Mouse (Mus musculus) neural tube, embryonic 12.5 days (tissue): ENCODE results near the gene Lypd4. TPM values are rescaled to one million over a fixed set of nuclear protein-coding genes. Genes with fewer than 3 reads are reported as not detected.
"Not testable (repeated sequence)": the region's sequence is repeated elsewhere in the genome, so short reads cannot be mapped to it uniquely, and the experiment has no call there.

ENCODE experiments used
- ATAC-seq: fragments of 200-750 bp; cut with Nextera tagmentation; 2 replicates; pipeline ENCODE4 v1.8.0; 2017; ENCODE audit warnings: low read depth, mild to moderate bottlenecking, moderate TSS enrichment, moderate library complexity; ENCODE audit not compliant: low FRiP score
- H3K27ac ChIP-seq: fragments of 300-500 bp; sonication (generic); 2 replicates; pipeline ENCODE4 v1.5.1; 2016
- H3K27me3 ChIP-seq: fragments of 300-500 bp; sonication (generic); replicated peaks from 2 replicates; pipeline ENCODE4 v1.6.1; 2016; ENCODE audit warnings: mild to moderate bottlenecking
- H3K36me3 ChIP-seq: fragments of 300-500 bp; sonication (generic); 2 replicates; pipeline ENCODE4 v1.6.1; 2016; ENCODE audit warnings: mild to moderate bottlenecking
- H3K4me1 ChIP-seq: fragments of 300-500 bp; sonication (generic); 2 replicates; pipeline ENCODE4 v1.6.1; 2016
- H3K4me2 ChIP-seq: fragments of 300-500 bp; sonication (generic); replicated peaks from 2 replicates; pipeline ENCODE4 v1.6.1; 2016; ENCODE audit warnings: mild to moderate bottlenecking
- H3K4me3 ChIP-seq: fragments of 300-500 bp; sonication (generic); 2 replicates; pipeline ENCODE4 v1.5.1; 2016
- H3K9ac ChIP-seq: fragments of 300-500 bp; sonication (generic); 2 replicates; pipeline ENCODE4 v1.6.1; 2016; ENCODE audit warnings: mild to moderate bottlenecking
- H3K9me3 ChIP-seq: fragments of 300-500 bp; sonication (generic); 2 replicates; pipeline ENCODE4 v1.6.1; 2016; ENCODE audit warnings: mild to moderate bottlenecking
- WGBS: fragments of 180-500 bp; shearing (Covaris S2); methylation state at CpG from one replicate; pipeline ENCODE4 v1.1.7; 2016; 5-methylcytosine and 5-hydroxymethylcytosine counted together
- polyA plus RNA-seq: library from polyadenylated mRNA; unstranded; fragments of >200 nt; fragmentation: Nextera tagmentation; extraction: Ambion mirVana; gene quantifications from 2 replicates; pipeline ENCODE4 v1.2.1, GENCODE M21; 2016

Gene Lypd4
- polyA plus RNA-seq, 1 experiment from 2014 or later, result not detected

DNA sequence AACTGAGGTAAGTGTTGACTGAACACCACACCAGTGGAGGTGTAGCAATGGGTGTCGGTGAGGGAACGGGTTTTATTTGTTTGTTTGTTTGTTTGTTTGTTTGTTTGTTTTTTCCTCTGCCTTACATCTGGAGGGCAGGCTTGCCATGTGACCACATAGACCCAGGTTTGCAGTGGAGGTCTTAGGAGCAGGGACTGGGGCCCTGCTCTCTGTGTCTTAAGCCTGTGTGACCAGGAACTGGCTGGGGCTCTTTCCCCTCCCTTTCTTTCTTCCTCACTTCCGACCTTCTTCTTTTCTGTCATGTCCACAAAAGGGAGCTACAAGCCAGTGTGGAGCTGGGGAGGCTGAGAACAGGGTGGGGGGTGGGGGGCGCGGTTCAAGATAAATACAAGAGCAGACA is 28.2 kb upstream of the Lypd4 start:
- WGBS, result 78% methylated on average over 5 of the region's 5 CpGs
- Histone ChIP-seq H3K27ac (no peak overlapping the region), H3K36me3 (no peaks in the 10 kb centered on the region), H3K4me1 (peaks cover 2% of the 10 kb centered on the region; the same call in 1 of the 2 replicates), H3K4me2 (no peak overlapping the region), H3K4me3 (no peak overlapping the region), H3K9ac (no peak overlapping the region), H3K27me3 (no peaks in the 10 kb centered on the region), H3K9me3 (no peaks in the 10 kb centered on the region)
- ATAC-seq, result no peak

DNA sequence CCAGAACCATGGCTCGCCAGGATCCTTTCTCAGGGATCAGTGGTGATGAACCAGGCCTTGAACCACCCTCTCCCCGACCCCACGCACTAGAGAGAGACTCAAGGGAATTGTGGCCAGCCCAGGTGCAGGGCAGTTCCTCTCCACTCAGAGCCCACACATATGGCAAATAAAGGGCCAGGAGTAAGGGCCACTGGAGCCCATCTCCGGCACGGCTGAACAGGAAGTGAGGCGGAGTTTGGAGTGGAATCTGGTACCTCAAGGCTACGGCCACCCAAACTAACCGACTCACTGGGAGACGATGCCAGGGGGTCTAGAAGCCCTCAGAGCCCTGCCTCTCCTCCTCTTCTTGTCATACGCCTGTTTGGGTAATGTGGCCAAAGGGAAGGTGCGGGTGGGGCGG is 27.5 kb upstream of the Lypd4 start, which contains the start of gene Cd79a:
Cd79a (plus strand) TSS at position 158 of the 400 bp plus-strand sequence.
- WGBS, result 78% methylated on average over 12 of the region's 12 CpGs
- Histone ChIP-seq H3K4me3 (no peak within 1 kb of the TSS), H3K9ac (no peak within 1 kb of the TSS), H3K36me3 (no peaks in the 10 kb centered on the region), H3K27ac (no peak within 1 kb of the TSS), H3K9me3 (no peaks in the 10 kb centered on the region), H3K27me3 (no peaks in the 10 kb centered on the region), H3K4me2 (no peak within 1 kb of the TSS), H3K4me1 (no peaks in the 10 kb centered on the region)
- ATAC-seq, result no peak

DNA sequence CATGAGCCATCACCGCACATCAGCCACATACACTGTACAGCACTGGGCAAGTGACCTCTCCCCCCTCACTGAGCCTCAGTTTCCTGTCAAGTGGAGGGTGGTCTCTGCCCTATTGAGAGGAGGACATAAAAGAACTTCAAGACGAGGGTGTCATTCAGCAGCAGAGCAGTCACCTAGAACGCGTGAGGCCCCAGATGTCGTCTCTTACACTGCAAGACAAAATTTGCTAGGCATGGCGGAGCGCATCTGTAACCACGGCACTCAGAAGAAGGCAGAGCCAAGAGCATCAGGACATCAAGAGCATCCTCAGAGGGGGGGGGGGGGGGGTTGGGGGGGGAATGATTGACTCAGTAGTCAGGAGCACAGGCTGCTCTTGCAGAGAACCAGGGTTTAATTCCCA is 26.5 kb upstream of the Lypd4 start:
- Histone ChIP-seq H3K36me3 (peaks cover 7% of the 10 kb centered on the region; the same call in 1 of the 2 replicates), H3K9me3 (no peaks in the 10 kb centered on the region), H3K27me3 (no peaks in the 10 kb centered on the region), H3K9ac (no peak overlapping the region), H3K4me2 (no peak overlapping the region), H3K4me1 (no peaks in the 10 kb centered on the region), H3K27ac (no peak overlapping the region), H3K4me3 (no peak overlapping the region)
- 72% methylated on average over 8 of the region's 8 CpGs for WGBS
- ATAC-seq, result no peak

DNA sequence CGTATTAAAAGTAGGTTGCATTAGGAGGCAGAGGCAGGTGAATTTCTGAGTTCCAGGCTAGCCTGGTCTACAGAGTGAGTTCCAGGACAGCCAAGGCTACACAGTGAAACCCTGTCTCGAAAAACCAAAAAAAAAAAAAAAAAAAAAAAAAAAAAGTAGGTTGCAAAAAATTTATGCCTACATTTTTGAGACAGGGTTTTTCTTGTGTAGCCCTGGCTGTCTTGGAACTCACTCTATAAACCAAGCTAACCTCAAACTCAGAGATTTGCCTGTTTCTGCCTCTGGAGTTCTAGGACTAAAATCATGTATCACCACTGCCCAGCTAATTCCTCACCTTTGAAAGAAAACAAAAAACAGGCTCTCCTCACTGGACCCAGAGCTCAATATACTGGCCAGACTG is 26.0 kb upstream of the Lypd4 start:
- not testable (repeated sequence) for H3K4me1 ChIP-seq, H3K9me3 ChIP-seq, H3K27me3 ChIP-seq, H3K4me3 ChIP-seq, ATAC-seq, H3K9ac ChIP-seq, H3K27ac ChIP-seq, H3K4me2 ChIP-seq
- H3K36me3 ChIP-seq, result peaks cover 10% of the 10 kb centered on the region; the same call in 1 of the 2 replicates
- 91% methylated on average over 2 of the region's 2 CpGs for WGBS

DNA sequence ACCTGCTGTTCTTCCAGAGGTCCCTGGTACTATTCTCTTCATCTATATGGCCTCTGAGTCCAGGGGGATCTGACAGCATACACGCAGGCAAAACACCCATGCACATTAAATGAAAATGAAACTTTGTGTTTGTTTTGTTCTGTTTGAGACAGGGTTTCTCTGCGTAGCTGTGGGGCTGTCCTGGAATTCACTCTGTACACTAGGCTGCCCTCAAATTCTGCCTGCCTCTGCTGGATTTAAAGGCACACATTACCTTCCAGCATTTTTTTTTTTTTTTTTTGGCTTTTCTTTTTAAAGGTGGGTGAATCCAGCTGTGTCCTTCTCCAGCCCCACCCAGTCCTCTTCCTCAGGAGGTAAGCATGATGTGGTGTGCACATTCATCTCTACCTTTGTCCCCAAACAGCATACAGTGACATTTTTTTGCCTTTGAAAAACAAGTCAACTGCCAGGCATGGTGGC is 22.4 kb upstream of the Lypd4 start:
- no peak for ATAC-seq
- peaks cover 3% of the 10 kb centered on the region; the same call in 1 of the 2 replicates for H3K4me1 ChIP-seq
- H3K27ac ChIP-seq, result no peak overlapping the region
- H3K4me3 ChIP-seq, result no peak overlapping the region
- no peak overlapping the region for H3K4me2 ChIP-seq
- no peaks in the 10 kb centered on the region for H3K9me3 ChIP-seq
- peaks cover 43% of the 10 kb centered on the region for H3K36me3 ChIP-seq
- no peak overlapping the region for H3K9ac ChIP-seq
- H3K27me3 ChIP-seq, result no peaks in the 10 kb centered on the region
- 79% methylated on average over 2 of the region's 2 CpGs for WGBS

DNA sequence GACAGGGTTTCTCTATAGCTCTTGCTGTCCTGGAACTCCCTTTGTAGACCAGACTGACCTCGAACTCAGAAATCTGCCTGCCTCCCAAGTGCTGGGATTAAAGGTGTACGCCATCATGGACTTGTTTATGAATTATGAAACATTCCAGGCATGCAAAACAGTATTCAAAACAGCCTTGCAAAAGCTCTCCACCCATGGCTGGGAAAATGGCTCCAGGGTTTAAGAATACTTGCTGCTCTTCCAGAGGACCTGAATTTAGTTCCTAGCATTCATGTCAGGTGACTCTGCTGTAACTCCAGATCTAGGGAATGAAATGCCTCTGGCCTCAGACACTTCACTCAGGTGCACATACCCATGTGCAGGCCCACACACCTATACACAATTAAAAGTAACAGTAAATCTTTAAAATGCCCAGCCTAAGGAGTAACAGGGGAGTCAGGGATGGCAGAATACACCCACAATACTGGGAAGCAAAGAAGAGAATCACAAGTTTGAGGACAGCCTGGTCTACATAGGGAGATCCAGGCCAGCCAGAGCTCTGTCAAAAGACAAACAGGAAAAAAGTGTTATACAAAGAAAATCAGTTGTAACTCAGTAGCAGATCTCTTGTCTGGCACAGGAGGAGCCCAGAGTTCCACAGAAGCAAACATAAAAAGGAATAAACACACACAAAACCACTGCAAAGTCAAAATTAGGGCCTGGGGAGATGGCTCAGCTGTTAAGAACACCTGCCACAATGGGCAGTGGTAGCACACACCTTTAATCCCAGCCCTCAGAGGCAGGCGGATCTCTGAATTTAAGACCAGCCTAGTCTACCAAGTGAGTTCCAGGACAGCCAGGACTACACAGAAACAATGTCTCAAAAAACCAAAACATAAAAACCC is 21.7 kb upstream of the Lypd4 start:
- 74% methylated on average over 3 of the region's 3 CpGs for WGBS
- peaks cover 50% of the 10 kb centered on the region for H3K36me3 ChIP-seq

DNA sequence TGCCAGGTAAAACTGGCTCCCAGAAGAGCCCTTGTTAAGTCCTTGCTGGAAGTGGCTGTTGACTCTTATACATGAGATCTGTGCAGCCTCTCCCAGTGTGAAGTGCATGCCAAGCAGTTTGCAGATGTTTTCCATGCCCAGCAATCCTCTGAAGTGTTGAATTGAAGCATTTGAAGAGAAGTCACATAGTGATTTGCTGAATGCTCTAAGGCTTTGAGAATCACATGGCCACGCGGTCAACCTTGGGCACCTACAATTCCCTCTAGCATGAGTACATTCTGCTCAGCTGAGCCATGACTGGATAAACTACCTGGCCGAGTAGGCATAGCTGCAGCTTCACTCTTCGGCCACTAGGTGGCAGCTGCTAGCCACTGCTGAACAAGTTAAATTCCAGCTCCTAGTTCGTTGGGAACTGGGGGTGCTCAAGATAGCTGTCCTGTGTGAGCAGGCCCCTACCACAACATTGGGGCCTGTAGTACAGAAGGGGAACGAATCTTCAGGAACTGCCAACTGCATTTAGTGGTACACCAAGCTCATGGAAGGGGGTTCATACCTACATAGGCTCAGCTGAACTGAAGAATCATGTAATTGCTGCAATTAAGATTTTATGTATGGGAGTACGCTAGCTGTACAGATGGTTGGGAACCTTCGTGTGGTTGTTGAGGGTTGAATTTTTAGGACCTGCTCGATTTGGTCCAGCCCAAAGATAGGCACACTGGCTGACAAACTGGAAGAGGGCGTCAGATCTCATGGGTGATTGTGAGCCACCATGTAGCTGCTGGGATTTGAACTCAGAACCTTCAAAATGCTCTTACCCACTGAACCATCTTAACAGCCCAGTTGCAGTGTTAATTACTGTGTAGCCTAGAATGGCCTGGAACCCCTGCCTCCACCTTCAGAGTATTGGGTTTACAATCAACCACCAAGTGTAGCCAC is 20.8 kb upstream of the Lypd4 start:
- H3K4me2 ChIP-seq, result no peak overlapping the region
- WGBS, result 31% methylated on average over 10 of the region's 10 CpGs
- peaks cover 19% of the 10 kb centered on the region for H3K4me1 ChIP-seq
- H3K9me3 ChIP-seq, result no peaks in the 10 kb centered on the region
- H3K27ac ChIP-seq, result no peak overlapping the region
- no peak for ATAC-seq
- H3K4me3 ChIP-seq, result no peak overlapping the region
- H3K36me3 ChIP-seq, result peaks cover 59% of the 10 kb centered on the region
- no peaks in the 10 kb centered on the region for H3K27me3 ChIP-seq
- no peak overlapping the region for H3K9ac ChIP-seq

More for the DNA sequence above, 21.7 kb upstream of the Lypd4 start:
- no peaks in the 10 kb centered on the region for H3K27me3 ChIP-seq
- peaks cover 10% of the 10 kb centered on the region for H3K4me1 ChIP-seq
- no peaks in the 10 kb centered on the region for H3K9me3 ChIP-seq
- no peak overlapping the region for H3K27ac ChIP-seq
- ATAC-seq, result no peak
- no peak overlapping the region for H3K9ac ChIP-seq
- H3K4me3 ChIP-seq, result no peak overlapping the region
- no peak overlapping the region for H3K4me2 ChIP-seq

DNA sequence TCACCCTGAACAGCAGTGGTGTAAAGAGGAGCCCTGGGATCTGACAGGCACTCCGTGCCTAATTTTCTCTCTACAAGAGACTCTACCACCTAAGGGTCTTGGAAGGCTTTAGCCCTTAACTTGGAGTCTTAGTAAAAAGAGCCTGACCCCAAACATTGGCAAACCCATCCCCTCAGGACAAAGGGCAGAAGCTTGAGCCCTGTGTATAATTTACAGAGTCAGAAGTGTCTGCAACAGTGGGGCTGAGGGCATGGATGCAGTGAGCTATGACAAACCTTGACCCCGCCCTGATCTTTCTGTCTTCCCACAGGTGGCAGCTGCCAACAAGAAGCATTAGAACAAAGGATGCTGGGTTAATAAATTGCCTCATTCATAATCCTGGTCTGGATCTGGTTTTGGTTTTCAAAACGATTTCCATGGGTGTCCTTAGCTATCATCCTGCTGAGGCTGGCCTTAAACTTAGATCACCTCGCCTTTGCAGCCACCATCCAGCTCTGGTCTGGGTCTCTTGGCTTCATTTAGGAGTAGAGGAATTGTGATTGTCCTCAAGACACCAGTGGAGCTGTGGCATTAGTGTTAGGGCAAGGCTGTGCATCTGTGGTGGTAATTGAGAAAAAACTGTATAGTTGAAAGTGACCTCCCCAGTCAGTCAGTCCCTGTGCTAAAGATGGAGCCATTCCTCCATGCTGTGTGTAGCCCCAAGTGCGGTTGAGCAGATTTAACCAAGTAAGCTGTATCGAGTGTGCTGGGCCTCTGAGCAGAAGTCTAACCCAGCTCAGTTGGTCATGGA is 19.9 kb upstream of the Lypd4 start:
- Histone ChIP-seq H3K27ac (no peak overlapping the region), H3K9ac (no peak overlapping the region), H3K9me3 (no peaks in the 10 kb centered on the region), H3K27me3 (no peaks in the 10 kb centered on the region), H3K36me3 (peaks cover 59% of the 10 kb centered on the region), H3K4me1 (peaks cover 23% of the 10 kb centered on the region), H3K4me2 (no peak overlapping the region), H3K4me3 (no peak overlapping the region)
- 85% methylated on average over 6 of the region's 6 CpGs for WGBS
- no peak for ATAC-seq

DNA sequence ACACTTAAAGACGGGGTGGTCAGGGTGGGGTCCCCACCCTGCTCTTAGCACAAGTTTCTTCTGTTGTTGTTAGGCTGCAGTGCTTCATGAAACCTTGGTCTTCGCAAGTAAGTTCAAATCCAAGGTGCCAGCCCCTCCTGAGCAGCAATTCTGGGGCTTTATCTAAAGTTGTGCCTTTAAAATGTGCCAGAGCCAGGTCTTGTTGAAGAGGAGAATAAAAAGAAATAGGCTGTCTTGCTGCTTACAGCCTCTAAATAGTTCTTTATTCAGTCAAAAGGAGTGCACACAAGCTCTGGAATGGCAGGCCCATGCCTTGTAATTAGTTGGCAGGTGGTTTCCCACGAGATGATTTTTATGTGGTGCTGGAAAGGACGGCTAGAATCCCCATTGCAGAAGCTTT is 17.4 kb upstream of the Lypd4 start:
- Histone ChIP-seq H3K4me2 (peak overlapping the region; percentile 77; the same call in 1 of the 2 replicates), H3K9me3 (no peaks in the 10 kb centered on the region), H3K36me3 (peaks cover 59% of the 10 kb centered on the region), H3K27ac (no peak overlapping the region), H3K4me3 (no peak overlapping the region), H3K27me3 (no peaks in the 10 kb centered on the region), H3K4me1 (peaks cover 23% of the 10 kb centered on the region), H3K9ac (peak overlapping the region; percentile 100; the same call in 1 of the 2 replicates)
- 76% methylated on average over 4 of the region's 4 CpGs for WGBS
- ATAC-seq, result no peak

DNA sequence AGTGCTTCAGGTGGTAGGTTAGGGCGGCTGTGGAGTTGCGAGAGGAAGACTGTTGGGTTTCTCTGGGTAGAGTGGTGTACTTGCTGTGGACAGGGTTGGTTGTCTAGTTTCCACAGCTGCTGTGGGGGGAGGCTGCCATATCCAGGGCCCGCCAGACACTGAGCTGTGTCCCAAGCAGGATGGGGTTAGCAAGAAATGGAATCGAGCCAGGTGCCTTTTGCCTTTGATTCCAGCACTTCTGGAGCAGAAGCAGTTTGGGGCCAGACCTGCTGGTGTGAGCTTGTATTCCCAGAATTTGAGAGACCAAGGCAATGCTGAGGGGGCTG is 16.5 kb upstream of the Lypd4 start:
- Histone ChIP-seq H3K9ac (peak overlapping the region; percentile 100), H3K4me2 (peak overlapping the region; percentile 77), H3K36me3 (peaks cover 52% of the 10 kb centered on the region), H3K4me1 (peaks cover 23% of the 10 kb centered on the region), H3K9me3 (no peaks in the 10 kb centered on the region), H3K27me3 (no peaks in the 10 kb centered on the region), H3K4me3 (peak overlapping the region; percentile 98; the same call in 1 of the 2 replicates), H3K27ac (no peak overlapping the region)
- 77% methylated on average over 4 of the region's 4 CpGs for WGBS
- ATAC-seq, result no peak

DNA sequence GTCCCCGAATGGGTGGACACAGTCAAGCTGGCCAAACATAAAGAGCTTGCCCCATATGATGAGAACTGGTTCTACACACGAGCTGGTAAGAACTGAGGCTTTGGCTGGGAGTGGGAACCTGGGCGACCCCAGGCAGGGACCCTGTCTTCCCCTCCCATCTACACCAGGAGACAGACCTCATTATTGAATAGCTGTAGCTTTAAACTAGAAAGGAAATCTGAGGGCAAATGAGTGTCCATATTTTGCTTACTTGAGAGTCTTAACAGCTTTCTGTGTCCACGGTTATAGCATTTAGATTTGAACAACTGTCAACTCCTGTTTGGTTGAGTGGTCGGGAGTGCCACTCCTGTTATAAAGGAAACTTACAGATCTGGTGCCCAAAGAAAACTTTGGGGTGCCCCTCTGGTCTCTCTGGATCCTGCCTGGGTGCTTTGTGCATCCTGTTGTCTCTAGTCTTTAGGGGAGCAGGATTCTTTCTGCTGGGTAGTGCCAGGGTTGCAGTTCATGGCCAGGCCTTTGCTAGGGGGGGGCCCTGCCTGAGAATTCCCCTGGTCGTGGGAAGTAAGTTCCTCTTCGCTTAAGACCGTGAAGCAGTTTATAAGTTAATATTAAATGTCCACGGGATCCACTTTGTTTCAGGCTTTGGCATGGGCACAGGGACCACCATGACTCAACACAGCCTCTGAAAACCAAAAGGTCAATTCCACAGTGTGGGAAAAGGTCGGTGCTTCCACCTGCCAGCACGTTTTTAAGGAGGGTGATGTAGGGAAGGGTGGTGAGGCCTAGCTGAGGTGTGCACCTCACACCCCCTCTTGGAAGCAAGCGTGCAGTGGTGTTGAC is 15.9 kb upstream of the Lypd4 start:
- Histone ChIP-seq H3K4me2 (peak overlapping the region; percentile 77), H3K4me3 (peak overlapping the region; percentile 98), H3K27me3 (no peaks in the 10 kb centered on the region), H3K9me3 (no peaks in the 10 kb centered on the region), H3K27ac (no peak overlapping the region), H3K4me1 (peaks cover 23% of the 10 kb centered on the region), H3K36me3 (peaks cover 48% of the 10 kb centered on the region), H3K9ac (peak overlapping the region; percentile 100)
- 48% methylated on average over 12 of the region's 12 CpGs for WGBS
- no peak for ATAC-seq
